Mouse (Mus musculus) limb, embryonic 14.5 days (tissue): ENCODE measurements around the gene H2afy2. TPM values are rescaled to one million over a fixed set of nuclear protein-coding genes. Genes with fewer than 3 reads are reported as not detected.

ENCODE experiments used
- ATAC-seq: fragments of 200-750 bp; cut with Nextera tagmentation; 2 replicates; pipeline ENCODE4 v1.8.0; 2017; ENCODE audit warnings: low read depth, moderate number of reproducible peaks, moderate TSS enrichment; ENCODE audit not compliant: low FRiP score
- DNase-seq: peaks from one replicate; pipeline ENCODE4 v3.0.0-alpha.2; 2015; ENCODE audit warnings: low spot score
- H3K27ac ChIP-seq: fragments of 300-500 bp; sonication (generic); replicated peaks from 2 replicates; pipeline ENCODE4 v1.5.1; 2014; ENCODE audit warnings: low read depth, mild to moderate bottlenecking, low read length, moderate library complexity, mixed read lengths
- H3K27me3 ChIP-seq: fragments of 300-500 bp; sonication (generic); 2 replicates; pipeline ENCODE4 v1.6.1; 2014; ENCODE audit warnings: low read length, mixed read lengths; ENCODE audit not compliant: control insufficient read depth, insufficient read depth
- H3K36me3 ChIP-seq: fragments of 300-500 bp; sonication (generic); 2 replicates; pipeline ENCODE4 v1.6.1; 2014; ENCODE audit warnings: mild to moderate bottlenecking, low read length, moderate library complexity, mixed read lengths; ENCODE audit not compliant: control insufficient read depth, insufficient read depth
- H3K4me1 ChIP-seq: fragments of 300-500 bp; sonication (generic); 2 replicates; pipeline ENCODE4 v1.6.1; 2014; ENCODE audit warnings: antibody characterized with exemption, low read length, mixed read lengths; ENCODE audit not compliant: control insufficient read depth, insufficient read depth
- H3K4me2 ChIP-seq: fragments of 300-500 bp; sonication (generic); replicated peaks from 2 replicates; pipeline ENCODE4 v1.6.1; 2014; ENCODE audit warnings: low read depth, mild to moderate bottlenecking, low read length, moderate library complexity; ENCODE audit not compliant: severe bottlenecking
- H3K4me3 ChIP-seq: fragments of 300-500 bp; sonication (generic); replicated peaks from 2 replicates; pipeline ENCODE4 v1.5.1; 2014; ENCODE audit warnings: low read length
- H3K9ac ChIP-seq: fragments of 300-500 bp; sonication (generic); 2 replicates; pipeline ENCODE4 v1.6.1; 2014; ENCODE audit warnings: mild to moderate bottlenecking, low read depth, low read length, moderate library complexity; ENCODE audit not compliant: severe bottlenecking
- H3K9me3 ChIP-seq: fragments of 300-500 bp; sonication (generic); 2 replicates; pipeline ENCODE4 v1.6.1; 2016; ENCODE audit warnings: low read length; ENCODE audit not compliant: control insufficient read depth
- POLR2A ChIP-seq: fragments of 200-500 bp; IDR thresholded peaks from 2 replicates; pipeline ENCODE4 v1.8.0; 2012; ENCODE audit warnings: inconsistent platforms, mild to moderate bottlenecking, moderate library complexity, borderline replicate concordance; ENCODE audit not compliant: insufficient read depth, insufficient read length; ENCODE audit errors: extremely low read depth
- WGBS: fragments of 180-500 bp; shearing (Covaris S2); extraction: QIAGEN DNeasy Blood & Tissue Kit; methylation state at CpG from one replicate; pipeline ENCODE4 v1.1.7; 2014; 5-methylcytosine and 5-hydroxymethylcytosine counted together
- polyA plus RNA-seq, 2 experiments: library from polyadenylated mRNA; depleted of rRNA in 1 of 2; stranded (reverse) in 1 of 2; unstranded in 1 of 2; fragments of >200 nt; fragmentation: Nextera tagmentation in 1 of 2; extraction: Ambion mirVana in 1 of 2; gene quantifications; 2 replicates each; pipeline versions ENCODE4 v1.2.1 to v1.2.3; 2012 to 2014

The H2afy2 gene
- polyA plus RNA-seq, 2 experiments = 90.3 to 111 TPM

- no peaks in the 10 kb centered on the region for H3K9me3 ChIP-seq
- peaks cover 42% of the 10 kb centered on the region for H3K4me1 ChIP-seq
- no peaks in the 10 kb centered on the region for H3K36me3 ChIP-seq
- no peak for ATAC-seq
- H3K4me2 ChIP-seq = no peak overlapping the region
- DNase-seq = no peak
- no peak overlapping the region for H3K27ac ChIP-seq
- no peaks in the 10 kb centered on the region for H3K27me3 ChIP-seq
- TF ChIP-seq POLR2A = no peak
- 21% methylated on average over 4 of the region's 4 CpGs for WGBS
- no peak overlapping the region for H3K9ac ChIP-seq
- H3K4me3 ChIP-seq = no peak overlapping the region
Observed at GRCm38 (mm10) chr10:61823731-61824115, 39.8 kb upstream of the H2afy2 start.

GRCm38 (mm10) chr10:61822968-61823730 is 39.2 kb upstream of the H2afy2 start:
- H3K4me2 ChIP-seq = no peak overlapping the region
- H3K9ac ChIP-seq = no peak overlapping the region
- H3K9me3 ChIP-seq = no peaks in the 10 kb centered on the region
- TF ChIP-seq POLR2A = no peak
- no peak overlapping the region for H3K27ac ChIP-seq
- no peak for DNase-seq
- ATAC-seq = no peak
- H3K4me3 ChIP-seq = no peak overlapping the region
- H3K27me3 ChIP-seq = no peaks in the 10 kb centered on the region
- WGBS = 30% methylated on average over 7 of the region's 7 CpGs
- peaks cover 37% of the 10 kb centered on the region for H3K4me1 ChIP-seq
- no peaks in the 10 kb centered on the region for H3K36me3 ChIP-seq

- no peak overlapping the region for H3K27ac ChIP-seq
- no peaks in the 10 kb centered on the region for H3K27me3 ChIP-seq
- no peak for TF ChIP-seq POLR2A
- 55% methylated on average over 9 of the region's 9 CpGs for WGBS
- no peak overlapping the region for H3K9ac ChIP-seq
- H3K4me1 ChIP-seq = peaks cover 12% of the 10 kb centered on the region
- H3K4me3 ChIP-seq = no peak overlapping the region
- DNase-seq (no peak), ATAC-seq (no peak)
- no peaks in the 10 kb centered on the region for H3K36me3 ChIP-seq
- H3K4me2 ChIP-seq = no peak overlapping the region
- no peaks in the 10 kb centered on the region for H3K9me3 ChIP-seq
Observed at GRCm38 (mm10) chr10:61820050-61820449, 36.1 kb upstream of the H2afy2 start.

GRCm38 (mm10) chr10:61811987-61812386 is 28.0 kb upstream of the H2afy2 start:
- Histone ChIP-seq H3K4me1 (peaks cover 9% of the 10 kb centered on the region), H3K27ac (peak overlapping the region; percentile 79), H3K4me2 (no peak overlapping the region), H3K9me3 (no peaks in the 10 kb centered on the region), H3K4me3 (no peak overlapping the region), H3K27me3 (no peaks in the 10 kb centered on the region), H3K36me3 (no peaks in the 10 kb centered on the region), H3K9ac (no peak overlapping the region)
- peak; percentile 72 for DNase-seq
- 18% methylated on average over 5 of the region's 5 CpGs for WGBS
- ATAC-seq = peak; percentile 72; the same call in 1 of the 2 replicates
- no peak for TF ChIP-seq POLR2A

GRCm38 (mm10) chr10:61798133-61798576 is 14.2 kb upstream of the H2afy2 start:
- Histone ChIP-seq H3K36me3 (no peaks in the 10 kb centered on the region), H3K27ac (no peak overlapping the region), H3K9ac (no peak overlapping the region), H3K9me3 (peaks cover 6% of the 10 kb centered on the region; the same call in 1 of the 2 replicates), H3K4me3 (no peak overlapping the region), H3K27me3 (no peaks in the 10 kb centered on the region), H3K4me1 (no peaks in the 10 kb centered on the region), H3K4me2 (no peak overlapping the region)
- no peak for TF ChIP-seq POLR2A
- no peak for DNase-seq
- no peak for ATAC-seq
- 79% methylated on average over 15 of the region's 15 CpGs for WGBS
